Mouse (Mus musculus) stomach, postnatal 0 days (tissue): Measurements from ENCODE around the gene Vdac1. TPM values are rescaled to one million over a fixed set of nuclear protein-coding genes. Genes with fewer than 3 reads are reported as not detected.

Experiments
- ATAC-seq: fragments of 200-750 bp; cut with Nextera tagmentation; 2 replicates; pipeline ENCODE4 v1.8.0; 2017; ENCODE audit not compliant: low FRiP score, low TSS enrichment
- DNase-seq: peaks from one replicate; pipeline ENCODE4 v3.0.0-alpha.2; 2016; ENCODE audit warnings: low spot score
- H3K27ac ChIP-seq: fragments of 300-500 bp; sonication (generic); replicated peaks from 2 replicates; pipeline ENCODE4 v1.5.1; 2014; ENCODE audit warnings: mild to moderate bottlenecking, control low read depth
- H3K27me3 ChIP-seq: fragments of 300-500 bp; sonication (generic); 2 replicates; pipeline ENCODE4 v1.6.1; 2014; ENCODE audit warnings: low read length; ENCODE audit not compliant: control insufficient read depth, insufficient read depth
- H3K36me3 ChIP-seq: fragments of 300-500 bp; sonication (generic); 2 replicates; pipeline ENCODE4 v1.6.1; 2014; ENCODE audit warnings: low read length, mixed read lengths; ENCODE audit not compliant: control insufficient read depth, insufficient read depth
- H3K4me1 ChIP-seq: fragments of 300-500 bp; sonication (generic); replicated peaks from 2 replicates; pipeline ENCODE4 v1.6.1; 2014; ENCODE audit warnings: antibody characterized with exemption; ENCODE audit not compliant: control insufficient read depth, insufficient read depth
- H3K4me2 ChIP-seq: fragments of 300-500 bp; sonication (generic); replicated peaks from 2 replicates; pipeline ENCODE4 v1.6.1; 2014; ENCODE audit warnings: low read depth, mild to moderate bottlenecking, control low read depth, moderate library complexity
- H3K4me3 ChIP-seq: fragments of 300-500 bp; sonication (generic); 2 replicates; pipeline ENCODE4 v1.5.1; 2014; ENCODE audit warnings: low read depth, low read length, control low read depth
- H3K9ac ChIP-seq: fragments of 300-500 bp; sonication (generic); 2 replicates; pipeline ENCODE4 v1.6.1; 2014; ENCODE audit warnings: mild to moderate bottlenecking, low read length, control low read depth, mixed read lengths
- H3K9me3 ChIP-seq: fragments of 300-500 bp; sonication (generic); 2 replicates; pipeline ENCODE4 v1.6.1; 2016; ENCODE audit warnings: low read length; ENCODE audit not compliant: control insufficient read depth
- CTCF ChIP-seq: IDR thresholded peaks from 2 replicates; pipeline ENCODE4 v1.5.1; 2016; ENCODE audit warnings: antibody characterized with exemption, low read depth, mild to moderate bottlenecking, moderate library complexity
- EP300 ChIP-seq: optimal IDR thresholded peaks from 2 replicates; pipeline ENCODE3; 2016; ENCODE audit warnings: antibody characterized with exemption
- WGBS: fragments of 180-500 bp; shearing (Covaris S2); extraction: QIAGEN DNeasy Blood & Tissue Kit; methylation state at CpG from one replicate; pipeline ENCODE4 v1.1.7; 2014; 5-methylcytosine and 5-hydroxymethylcytosine counted together
- polyA plus RNA-seq: library from polyadenylated mRNA; unstranded; fragments of >200 nt; fragmentation: Nextera tagmentation; extraction: Ambion mirVana; gene quantifications from 2 replicates; pipeline ENCODE4 v1.2.1, GENCODE M21; 2015

Gene Vdac1
- polyA plus RNA-seq, 1 experiment from 2014 or later = 189 TPM

DNA sequence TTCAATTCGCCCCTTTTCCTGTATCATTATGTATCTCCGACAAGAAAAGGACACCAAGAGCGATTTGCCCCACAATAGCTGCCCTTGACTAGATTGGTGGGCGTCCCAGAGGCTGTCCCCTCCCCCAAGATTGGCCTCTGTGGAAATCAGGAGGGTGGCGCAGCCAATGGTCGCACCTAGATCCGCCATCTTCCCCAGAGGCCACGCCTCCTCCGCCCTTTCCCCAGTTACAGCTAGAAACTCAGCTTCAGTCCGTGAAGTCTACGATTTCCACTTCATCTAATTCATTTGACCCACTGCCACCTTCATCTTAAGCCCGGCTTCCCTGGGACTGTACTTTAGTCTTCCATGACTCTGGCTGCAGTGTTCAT is 14.0 kb upstream of the Vdac1 start:
- Histone ChIP-seq H3K4me2 (peak overlapping the region; percentile 63), H3K36me3 (no peaks in the 10 kb centered on the region), H3K9me3 (no peaks in the 10 kb centered on the region), H3K9ac (no peak overlapping the region; the same call in 1 of the 2 replicates), H3K27me3 (no peaks in the 10 kb centered on the region), H3K4me3 (peak overlapping the region; percentile 33), H3K27ac (peak overlapping the region; percentile 5; the same call in 1 of the 2 replicates), H3K4me1 (0 out of 2 replicates have a peak, but pooled peaks cover 3% of the 10 kb centered on the region)
- no peak for TF ChIP-seq EP300
- no peak for TF ChIP-seq CTCF
- DNase-seq (peak; percentile 62), ATAC-seq (peak; percentile 62)
- 8% methylated on average over 12 of the region's 12 CpGs for WGBS

DNA sequence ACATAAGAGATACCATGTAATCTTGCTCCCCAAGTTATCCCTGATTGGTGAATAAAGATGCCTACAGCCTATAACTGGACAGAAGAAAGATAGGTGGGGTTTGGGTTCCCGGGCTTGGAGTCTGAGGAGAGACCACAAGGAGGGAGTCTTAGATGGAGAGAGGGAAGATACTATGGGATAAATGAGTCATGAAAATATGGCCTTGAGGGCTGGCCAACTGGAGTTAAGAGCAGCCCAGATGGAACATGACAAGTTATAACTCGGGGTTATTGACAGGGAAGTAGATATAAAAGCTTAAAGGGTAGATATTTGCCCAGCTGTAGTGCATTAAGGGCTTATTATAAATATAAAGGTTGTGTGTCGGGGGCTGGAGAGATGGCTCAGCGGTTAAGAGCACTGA is 12.5 kb upstream of the Vdac1 start:
- Histone ChIP-seq H3K4me3 (no peak overlapping the region), H3K36me3 (no peaks in the 10 kb centered on the region), H3K9me3 (no peaks in the 10 kb centered on the region), H3K9ac (no peak overlapping the region), H3K27ac (no peak overlapping the region), H3K27me3 (no peaks in the 10 kb centered on the region), H3K4me2 (no peak overlapping the region), H3K4me1 (0 out of 2 replicates have a peak, but pooled peaks cover 3% of the 10 kb centered on the region)
- DNase-seq (no peak), ATAC-seq (no peak)
- WGBS = 52% methylated on average over 4 of the region's 4 CpGs
- no peak for TF ChIP-seq EP300
- no peak for TF ChIP-seq CTCF

DNA sequence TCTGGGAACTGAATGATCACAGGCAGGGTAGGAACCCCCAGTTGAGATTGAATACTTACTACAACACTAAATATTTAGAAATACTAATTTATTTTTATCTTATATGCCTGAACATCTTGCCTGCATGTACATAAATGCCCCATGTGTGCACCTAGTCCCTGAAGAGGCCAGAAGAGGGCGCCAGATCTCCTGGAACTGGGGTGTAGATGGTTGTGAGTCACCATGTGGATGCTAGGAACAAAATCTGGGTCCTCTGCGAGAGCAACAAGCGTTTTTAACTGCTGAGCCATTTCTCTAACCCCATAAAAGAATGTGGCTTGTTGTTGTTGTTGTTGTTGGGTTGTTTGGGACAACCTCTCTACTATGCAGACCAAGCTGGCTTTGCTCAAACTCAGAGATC is 11.9 kb upstream of the Vdac1 start:
- ATAC-seq (no peak), DNase-seq (no peak)
- Histone ChIP-seq H3K36me3 (no peaks in the 10 kb centered on the region), H3K9ac (no peak overlapping the region), H3K4me2 (no peak overlapping the region), H3K27ac (no peak overlapping the region), H3K9me3 (no peaks in the 10 kb centered on the region), H3K4me1 (0 out of 2 replicates have a peak, but pooled peaks cover 3% of the 10 kb centered on the region), H3K4me3 (no peak overlapping the region), H3K27me3 (no peaks in the 10 kb centered on the region)
- WGBS = 70% methylated on average over 3 of the region's 3 CpGs
- TF ChIP-seq EP300 (no peak), CTCF (peak; percentile 51)

DNA sequence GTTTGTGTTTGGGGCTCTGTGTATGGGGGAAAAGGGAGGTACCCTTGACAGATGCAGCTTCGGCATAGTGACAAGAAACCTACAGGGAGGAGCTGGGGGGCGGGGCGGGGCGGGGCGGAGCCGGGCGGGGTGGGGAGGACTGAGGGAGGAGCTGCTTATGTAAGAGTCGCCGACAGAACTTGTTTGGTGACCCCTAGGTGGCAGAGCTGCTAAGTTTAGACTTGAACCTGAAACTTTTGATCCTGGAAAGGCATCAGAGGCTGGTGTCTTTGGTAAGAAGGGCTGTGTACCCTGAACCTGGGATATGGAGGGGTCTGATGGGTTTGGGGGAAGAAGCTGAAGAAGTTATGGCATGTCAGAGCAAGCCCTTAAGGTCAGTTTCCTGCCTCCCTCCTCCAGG is 9.7 kb upstream of the Vdac1 start:
- Histone ChIP-seq H3K4me2 (no peak overlapping the region), H3K9ac (no peak overlapping the region), H3K4me3 (no peak overlapping the region), H3K27ac (no peak overlapping the region), H3K36me3 (no peaks in the 10 kb centered on the region), H3K27me3 (no peaks in the 10 kb centered on the region), H3K4me1 (0 out of 2 replicates have a peak, but pooled peaks cover 3% of the 10 kb centered on the region), H3K9me3 (no peaks in the 10 kb centered on the region)
- ATAC-seq = peak; percentile 38; the same call in 1 of the 2 replicates
- WGBS = 0% methylated on average over 9 of the region's 9 CpGs
- peak; percentile 73 for DNase-seq
- TF ChIP-seq EP300 = no peak
- TF ChIP-seq CTCF = peak; percentile 56

DNA sequence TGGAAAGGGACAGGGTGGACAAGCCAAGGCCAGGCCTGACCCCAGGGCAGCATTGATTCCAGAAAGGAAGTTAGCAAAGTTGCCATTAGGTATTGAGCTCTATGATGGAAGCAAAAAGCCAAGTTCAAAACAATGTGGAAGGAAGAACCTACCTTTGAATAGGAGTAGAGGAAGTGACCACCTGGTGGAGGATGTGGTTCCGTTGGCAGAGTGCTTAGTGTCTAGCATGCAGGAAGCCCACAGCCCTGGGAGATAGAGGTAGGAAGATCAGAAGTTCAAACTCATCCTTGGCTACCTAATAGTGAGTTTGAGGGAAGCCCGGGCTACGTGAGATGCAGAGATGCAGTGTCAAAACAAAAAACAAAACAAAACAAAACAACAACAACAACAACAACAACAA is 8.4 kb upstream of the Vdac1 start:
- ATAC-seq = no peak

DNA sequence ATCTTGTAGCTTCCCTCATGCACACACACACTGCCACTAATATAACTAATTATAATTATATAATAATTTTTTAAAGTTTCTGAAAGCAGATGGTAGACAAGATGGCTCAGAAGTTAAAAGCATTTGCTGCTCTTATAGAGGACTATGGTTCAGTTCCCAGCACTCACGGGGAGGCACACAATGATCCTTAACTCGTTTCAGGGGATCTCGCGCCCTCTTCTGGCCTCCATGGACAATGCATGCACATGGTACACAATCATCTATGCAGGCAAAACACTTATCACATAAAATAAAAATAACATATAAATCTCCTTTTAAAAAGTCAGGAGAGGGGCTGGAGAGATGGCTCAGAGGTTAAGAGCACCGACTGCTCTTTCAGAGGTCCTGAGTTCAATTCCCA is 6.0 kb upstream of the Vdac1 start:
- no peaks in the 10 kb centered on the region for H3K27me3 ChIP-seq
- H3K36me3 ChIP-seq = no peaks in the 10 kb centered on the region
- no peak for DNase-seq
- H3K4me3 ChIP-seq = no peak overlapping the region
- no peak overlapping the region for H3K4me2 ChIP-seq
- WGBS = 89% methylated on average over 5 of the region's 5 CpGs
- no peak for ATAC-seq
- no peak overlapping the region for H3K9ac ChIP-seq
- no peak overlapping the region for H3K27ac ChIP-seq
- no peaks in the 10 kb centered on the region for H3K9me3 ChIP-seq
- TF ChIP-seq CTCF (0 out of 2 replicates have a peak, but pooled peaks have one; percentile 2), EP300 (no peak)
- 0 out of 2 replicates have a peak, but pooled peaks cover 3% of the 10 kb centered on the region for H3K4me1 ChIP-seq

More for the DNA sequence above, 8.4 kb upstream of the Vdac1 start:
- H3K4me2 ChIP-seq = no peak overlapping the region
- 0 out of 2 replicates have a peak, but pooled peaks cover 3% of the 10 kb centered on the region for H3K4me1 ChIP-seq
- H3K4me3 ChIP-seq = no peak overlapping the region
- no peak overlapping the region for H3K27ac ChIP-seq
- H3K36me3 ChIP-seq = no peaks in the 10 kb centered on the region
- no peak for TF ChIP-seq EP300
- no peak for TF ChIP-seq CTCF
- H3K9me3 ChIP-seq = no peaks in the 10 kb centered on the region
- DNase-seq = no peak
- H3K27me3 ChIP-seq = no peaks in the 10 kb centered on the region
- H3K9ac ChIP-seq = no peak overlapping the region
- 92% methylated on average over 3 of the region's 3 CpGs for WGBS
